Mouse (Mus musculus): ENCODE measurements at regions not wholly inside any gene's neighbourhood (a gene's known extent, or its start where the extent isn't known, plus 50 kb on each side); places are given as distances from the start of the nearest gene placed in this dataset.

GRCm38 (mm10) chrX:11718778-11719177 is 391.2 kb downstream of the H2al1j start:
- DNase-seq (ENCODE audit: low read depth, low spot score) = no peak

GRCm38 (mm10) chrX:11720517-11720916 is 392.9 kb downstream of the H2al1j start:
- DNase-seq (ENCODE audit: low read depth, low spot score) = no peak

- DNase-seq (ENCODE audit: low read depth, low spot score) = no peak
Measured at GRCm38 (mm10) chrX:11722730-11723129, 395.1 kb downstream of the H2al1j start.

- no peak for DNase-seq (ENCODE audit: low read depth, low spot score)
Measured at GRCm38 (mm10) chrX:11724718-11725117, 397.1 kb downstream of the H2al1j start.

GRCm38 (mm10) chrX:11726524-11727231 is 399.1 kb downstream of the H2al1j start:
- DNase-seq (ENCODE audit: low read depth, low spot score) = no peak

GRCm38 (mm10) chrX:11728481-11728880 is 400.9 kb downstream of the H2al1j start:
- DNase-seq (ENCODE audit: low read depth, low spot score) = no peak

GRCm38 (mm10) chrX:11729992-11730391 is 402.4 kb downstream of the H2al1j start:
- DNase-seq (ENCODE audit: low read depth, low spot score) = no peak

- DNase-seq (ENCODE audit: low read depth, low spot score) = no peak
Measured at GRCm38 (mm10) chrX:11732371-11732770, 404.7 kb downstream of the H2al1j start.

- no peak for DNase-seq (ENCODE audit: low read depth, low spot score)
Measured at GRCm38 (mm10) chrX:11734505-11735435, 407.1 kb downstream of the H2al1j start.

GRCm38 (mm10) chrX:11735516-11736170 is 408.0 kb downstream of the H2al1j start:
- no peak for DNase-seq (ENCODE audit: low read depth, low spot score)

- DNase-seq (ENCODE audit: low read depth, low spot score) = no peak
Measured at GRCm38 (mm10) chrX:11736481-11736880, 408.9 kb downstream of the H2al1j start.

- DNase-seq (ENCODE audit: low read depth, low spot score) = no peak
Measured at GRCm38 (mm10) chrX:11739565-11739964, 411.9 kb downstream of the H2al1j start.

- DNase-seq (ENCODE audit: low read depth, low spot score) = no peak
Measured at GRCm38 (mm10) chrX:11745911-11746310, 414.2 kb downstream of the Bcor start.

GRCm38 (mm10) chrX:11747386-11748121 is 412.6 kb downstream of the Bcor start:
- DNase-seq (ENCODE audit: low read depth, low spot score) = no peak

GRCm38 (mm10) chrX:11748278-11748677 is 411.9 kb downstream of the Bcor start:
- no peak for DNase-seq (ENCODE audit: low read depth, low spot score)

GRCm38 (mm10) chrX:11752513-11752912 is 407.6 kb downstream of the Bcor start:
- DNase-seq (ENCODE audit: low read depth, low spot score) = no peak

GRCm38 (mm10) chrX:11752973-11753590 is 407.1 kb downstream of the Bcor start:
- DNase-seq (ENCODE audit: low read depth, low spot score) = no peak

- DNase-seq (ENCODE audit: low read depth, low spot score) = no peak
Measured at GRCm38 (mm10) chrX:11755046-11755445, 405.1 kb downstream of the Bcor start.

GRCm38 (mm10) chrX:11763351-11764082 is 396.6 kb downstream of the Bcor start:
- DNase-seq (ENCODE audit: low read depth, low spot score) = no peak

GRCm38 (mm10) chrX:11776236-11776899 is 383.8 kb downstream of the Bcor start:
- no peak for DNase-seq (ENCODE audit: low read depth, low spot score)
